15 mouse cellular contexts compared by ENCODE assay signal in genomic region chr9:59694571-59695450, GRCm38 (mm10). TPM values are rescaled to one million over a fixed set of nuclear protein-coding genes. Genes with fewer than 3 reads are reported as not detected.
DNase-seq lines count a peak whose midpoint lies in the region; ATAC-seq and TF ChIP-seq lines count a peak whose summit lies in the region.
"Had no signal": no experiment of that assay in that cellular context is flagged by ENCODE, and none has a peak within 500 bp of the region (broad histone marks: within the 10 kb centered on the region; RNA-seq: fewer than 3 reads in every experiment).

No protein-coding gene starts in this region.

- peak; percentile 33 for DNase-seq in hindbrain, embryonic 10.5 days (ENCODE audit: low spot score)
- peak; percentile 65 for DNase-seq in embryo, embryonic 10.5 days (ENCODE audit: low spot score)
- DNase-seq in limb, embryonic 10.5 days (ENCODE audit: low spot score), result peak; percentile 57
- no peak for DNase-seq in left cerebral cortex, adult 11 months (ENCODE audit: low spot score)
- DNase-seq in right cerebral cortex, postnatal 25 days, result no peak
- no peak for DNase-seq in frontal cortex, postnatal 10 days (ENCODE audit: low spot score in 2 of 2)
- DNase-seq: cerebellum, adult 9-11 months; kidney, adult 11 months; right cerebral cortex, postnatal 14 days had no signal

- H3K9me3 ChIP-seq in hindbrain, embryonic 10.5 days, result no peaks in the 10 kb centered on the region
- no peaks in the 10 kb centered on the region for H3K9me3 ChIP-seq in hindbrain, embryonic 13.5 days
- no peaks in the 10 kb centered on the region for H3K9me3 ChIP-seq in limb, embryonic 10.5 days (replicated peaks)
- H3K9me3 ChIP-seq: heart, embryonic 12.5 days; midbrain, embryonic 12.5 days; neural tube, embryonic 13.5 days had no signal

- H3K36me3 ChIP-seq in hindbrain, embryonic 10.5 days, result no peaks in the 10 kb centered on the region
- no peaks in the 10 kb centered on the region for H3K36me3 ChIP-seq in hindbrain, embryonic 13.5 days
- no peaks in the 10 kb centered on the region for H3K36me3 ChIP-seq in limb, embryonic 10.5 days
- H3K36me3 ChIP-seq in small intestine, adult 2 months (ENCODE audit: control insufficient read depth, insufficient read depth, low read length), result no peaks in the 10 kb centered on the region
- H3K36me3 ChIP-seq: heart, embryonic 12.5 days; midbrain, embryonic 12.5 days; neural tube, embryonic 13.5 days had no signal

- no peak overlapping the region for H3K4me3 ChIP-seq in hindbrain, embryonic 10.5 days
- no peak overlapping the region for H3K4me3 ChIP-seq in hindbrain, embryonic 13.5 days
- H3K4me3 ChIP-seq in limb, embryonic 10.5 days, result 0 out of 2 replicates have a peak overlapping the region, but pooled peaks have one; percentile 12
- no peak overlapping the region for H3K4me3 ChIP-seq in small intestine, adult 2 months (ENCODE audit: low read depth, low read length)
- H3K4me3 ChIP-seq: heart, embryonic 12.5 days; layer of hippocampus, adult 2 months; midbrain, embryonic 12.5 days; neural tube, embryonic 13.5 days had no signal

- no peak overlapping the region for H3K4me2 ChIP-seq in hindbrain, embryonic 13.5 days
- H3K4me2 ChIP-seq: heart, embryonic 12.5 days; midbrain, embryonic 12.5 days; neural tube, embryonic 13.5 days had no signal

- H3K4me1 ChIP-seq in hindbrain, embryonic 10.5 days (replicated peaks), result peaks cover 27% of the 10 kb centered on the region
- H3K4me1 ChIP-seq in hindbrain, embryonic 13.5 days (replicated peaks), result peaks cover 15% of the 10 kb centered on the region
- peaks cover 54% of the 10 kb centered on the region for H3K4me1 ChIP-seq in limb, embryonic 10.5 days
- H3K4me1 ChIP-seq in small intestine, adult 2 months (ENCODE audit: control insufficient read depth, insufficient read depth, insufficient read length, low read length), result peaks cover 36% of the 10 kb centered on the region

- H3K9ac ChIP-seq in hindbrain, embryonic 13.5 days, result no peak overlapping the region
- H3K9ac ChIP-seq: heart, embryonic 12.5 days; midbrain, embryonic 12.5 days; neural tube, embryonic 13.5 days had no signal

- ATAC-seq in hindbrain, embryonic 13.5 days (ENCODE audit: low FRiP score), result no peak

- H3K27ac ChIP-seq in hindbrain, embryonic 10.5 days, result no peak overlapping the region
- H3K27ac ChIP-seq in hindbrain, embryonic 13.5 days, result no peak overlapping the region
- peak overlapping the region; percentile 32 for H3K27ac ChIP-seq in limb, embryonic 10.5 days
- peak overlapping the region; percentile 80 for H3K27ac ChIP-seq in small intestine, adult 2 months (ENCODE audit: insufficient read depth, low read depth, low read length)
- H3K27ac ChIP-seq: layer of hippocampus, adult 2 months; midbrain, embryonic 12.5 days; neural tube, embryonic 13.5 days had no signal

- WGBS in hindbrain, embryonic 10.5 days, result 51% methylated on average over 16 of the region's 16 CpGs
- 58% methylated on average over 16 of the region's 16 CpGs for WGBS in hindbrain, embryonic 13.5 days
- WGBS in limb, embryonic 10.5 days, result 27% methylated on average over 16 of the region's 16 CpGs
- 41% methylated on average over 16 of the region's 16 CpGs for WGBS in small intestine, adult 2 months

- no peak for TF ChIP-seq POLR2A in small intestine, adult 2 months (IDR thresholded peaks at IDR 0.05; ENCODE audit: low read depth, low read length)

- H3K27me3 ChIP-seq in hindbrain, embryonic 10.5 days (ENCODE audit: insufficient read depth, poor library complexity, severe bottlenecking), result peaks cover 17% of the 10 kb centered on the region; the same call in 1 of the 2 replicates
- no peaks in the 10 kb centered on the region for H3K27me3 ChIP-seq in hindbrain, embryonic 13.5 days
- H3K27me3 ChIP-seq in limb, embryonic 10.5 days (ENCODE audit: low read depth, poor library complexity, severe bottlenecking), result peaks cover 8% of the 10 kb centered on the region; the same call in 1 of the 2 replicates
- H3K27me3 ChIP-seq in small intestine, adult 2 months (ENCODE audit: control insufficient read depth, insufficient read depth, low read length), result no peaks in the 10 kb centered on the region
- H3K27me3 ChIP-seq: neural tube, embryonic 13.5 days had no signal

- TF ChIP-seq CTCF in small intestine, adult 2 months (IDR thresholded peaks at IDR 0.05; ENCODE audit: extremely low read depth, insufficient read length, insufficient replicate concordance, low read depth, low read length), result no peak

RNA-seq across cellular contexts. Expression of gene Gramd2, which starts 14.9 kb away (rescaled TPM):
- polyA plus RNA-seq in hindbrain, embryonic 10.5 days (2016; fragmentation: Nextera tagmentation; extraction: Ambion mirVana), result 0.14 and 0.46 TPM in 2 replicates
- polyA plus RNA-seq in hindbrain, embryonic 13.5 days (2015; fragmentation: Nextera tagmentation; extraction: Ambion mirVana), result 2.2 and 2.6 TPM in 2 replicates
- 0.15 and 0.30 TPM in 2 replicates for polyA plus RNA-seq in limb, embryonic 10.5 days (2016; fragmentation: Nextera tagmentation; extraction: Ambion mirVana)
- 4.6 and 6.4 TPM in 2 replicates for polyA plus RNA-seq in small intestine, adult 2 months (2012; rRNA removed)

RNA-seq across cellular contexts. Expression of gene Pkm, which starts 38.6 kb away (rescaled TPM):
- polyA plus RNA-seq in hindbrain, embryonic 10.5 days (2016; fragmentation: Nextera tagmentation; extraction: Ambion mirVana), result 2,690 and 3,190 TPM in 2 replicates
- 1,130 and 1,207 TPM in 2 replicates for polyA plus RNA-seq in hindbrain, embryonic 13.5 days (2015; fragmentation: Nextera tagmentation; extraction: Ambion mirVana)
- polyA plus RNA-seq in limb, embryonic 10.5 days (2016; fragmentation: Nextera tagmentation; extraction: Ambion mirVana), result 2,645 and 3,210 TPM in 2 replicates
- 513 and 1,082 TPM in 2 replicates for polyA plus RNA-seq in small intestine, adult 2 months (2012; rRNA removed)

RNA-seq across cellular contexts. Expression of gene Senp8, which starts 55.7 kb away (rescaled TPM):
- 19.7 and 20.9 TPM in 2 replicates for polyA plus RNA-seq in hindbrain, embryonic 10.5 days (2016; fragmentation: Nextera tagmentation; extraction: Ambion mirVana)
- polyA plus RNA-seq in hindbrain, embryonic 13.5 days (2015; fragmentation: Nextera tagmentation; extraction: Ambion mirVana), result 14.3 TPM in 2 replicates
- 16.0 and 16.6 TPM in 2 replicates for polyA plus RNA-seq in limb, embryonic 10.5 days (2016; fragmentation: Nextera tagmentation; extraction: Ambion mirVana)
- polyA plus RNA-seq in small intestine, adult 2 months (2012; rRNA removed), result 0.75 and 1.5 TPM in 2 replicates

RNA-seq across cellular contexts. Expression of gene Myo9a, which starts 55.9 kb away (rescaled TPM):
- polyA plus RNA-seq in hindbrain, embryonic 10.5 days (2016; fragmentation: Nextera tagmentation; extraction: Ambion mirVana), result 11.8 and 13.1 TPM in 2 replicates
- polyA plus RNA-seq in hindbrain, embryonic 13.5 days (2015; fragmentation: Nextera tagmentation; extraction: Ambion mirVana), result 24.3 and 24.7 TPM in 2 replicates
- 8.5 and 12.3 TPM in 2 replicates for polyA plus RNA-seq in limb, embryonic 10.5 days (2016; fragmentation: Nextera tagmentation; extraction: Ambion mirVana)
- polyA plus RNA-seq in small intestine, adult 2 months (2012; rRNA removed), result 0.08 and 0.37 TPM in 2 replicates

Comparison
In these comparisons a context has a peak if more than half of its experiments do, and no peak if none do; other contexts are left out.
1. DNase-seq: peak in hindbrain, embryonic 10.5 days (single experiment), embryo, embryonic 10.5 days (single experiment) and limb, embryonic 10.5 days (single experiment); none in left cerebral cortex, adult 11 months (single experiment), right cerebral cortex, postnatal 25 days (single experiment) and frontal cortex, postnatal 10 days (0 of 2).
2. H3K27ac ChIP-seq: peak in limb, embryonic 10.5 days (single experiment) and small intestine, adult 2 months (single experiment); none in hindbrain, embryonic 10.5 days (single experiment) and hindbrain, embryonic 13.5 days (single experiment).